Mouse (Mus musculus) forebrain, embryonic 12.5 days (tissue): ENCODE data around the gene Gad1. TPM values are rescaled to one million over a fixed set of nuclear protein-coding genes. Genes with fewer than 3 reads are reported as not detected.
"Not testable (repeated sequence)": the region's sequence is repeated elsewhere in the genome, so short reads cannot be mapped to it uniquely, and the experiment has no call there.

Experiments used
- ATAC-seq: fragments of 200-750 bp; cut with Nextera tagmentation; 2 replicates; pipeline ENCODE4 v1.8.0; 2017; ENCODE audit warnings: moderate TSS enrichment; ENCODE audit not compliant: low FRiP score
- H3K27ac ChIP-seq: fragments of 300-500 bp; sonication (generic); 2 replicates; pipeline ENCODE4 v1.5.1; 2016; ENCODE audit warnings: mild to moderate bottlenecking
- H3K27me3 ChIP-seq: fragments of 300-500 bp; sonication (generic); 2 replicates; pipeline ENCODE4 v1.6.1; 2016; ENCODE audit warnings: mild to moderate bottlenecking
- H3K36me3 ChIP-seq: fragments of 300-500 bp; sonication (generic); replicated peaks from 2 replicates; pipeline ENCODE4 v1.6.1; 2016; ENCODE audit warnings: mild to moderate bottlenecking
- H3K4me1 ChIP-seq: fragments of 300-500 bp; sonication (generic); 2 replicates; pipeline ENCODE4 v1.6.1; 2016
- H3K4me2 ChIP-seq: fragments of 300-500 bp; sonication (generic); 2 replicates; pipeline ENCODE4 v1.6.1; 2016; ENCODE audit warnings: mild to moderate bottlenecking, moderate library complexity
- H3K4me3 ChIP-seq: fragments of 300-500 bp; sonication (generic); replicated peaks from 2 replicates; pipeline ENCODE4 v1.5.1; 2016; ENCODE audit warnings: mild to moderate bottlenecking
- H3K9ac ChIP-seq: fragments of 300-500 bp; sonication (generic); 2 replicates; pipeline ENCODE4 v1.6.1; 2016; ENCODE audit warnings: mild to moderate bottlenecking
- H3K9me3 ChIP-seq: fragments of 300-500 bp; sonication (generic); 2 replicates; pipeline ENCODE4 v1.6.1; 2016
- WGBS: fragments of 180-500 bp; shearing (Covaris S2); methylation state at CpG from one replicate; pipeline ENCODE4 v1.1.7; 2016; 5-methylcytosine and 5-hydroxymethylcytosine counted together
- polyA plus RNA-seq: library from polyadenylated mRNA; unstranded; fragments of >200 nt; fragmentation: Nextera tagmentation; extraction: Ambion mirVana; gene quantifications from 2 replicates; pipeline ENCODE4 v1.2.1, GENCODE M21; 2016

The Gad1 gene
- 24.2 and 28.6 TPM in 2 replicates for polyA plus RNA-seq

GRCm38 (mm10) chr2:70552772-70553171, at the start of gene Gad1:
TSS of gene Gad1 (plus strand) at chr2:70553072.
- 75% methylated on average over 4 of the region's 4 CpGs for WGBS
- H3K36me3 ChIP-seq = no peaks in the 10 kb centered on the region
- ATAC-seq = no peak
- H3K27me3 ChIP-seq = 0 out of 2 replicates have a peak, but pooled peaks cover 16% of the 10 kb centered on the region
- no peak within 1 kb of the TSS for H3K27ac ChIP-seq
- H3K9ac ChIP-seq = no peak within 1 kb of the TSS
- H3K4me1 ChIP-seq = peaks cover 2% of the 10 kb centered on the region
- H3K4me2 ChIP-seq = no peak within 1 kb of the TSS
- H3K4me3 ChIP-seq = no peak within 1 kb of the TSS
- H3K9me3 ChIP-seq = no peaks in the 10 kb centered on the region

- no peak overlapping the region for H3K9ac ChIP-seq
- peaks cover 7% of the 10 kb centered on the region for H3K27me3 ChIP-seq
- no peak overlapping the region for H3K4me3 ChIP-seq
- H3K36me3 ChIP-seq = no peaks in the 10 kb centered on the region
- H3K27ac ChIP-seq = no peak overlapping the region
- no peaks in the 10 kb centered on the region for H3K9me3 ChIP-seq
- H3K4me2 ChIP-seq = no peak overlapping the region
- WGBS = 83% methylated on average over 10 of the region's 10 CpGs
- no peak for ATAC-seq
- H3K4me1 ChIP-seq = peaks cover 15% of the 10 kb centered on the region
These were observed 49.4 kb upstream of the Gad1 start for GRCm38 (mm10) chr2:70503436-70503835.

GRCm38 (mm10) chr2:70505229-70505628, 47.6 kb upstream of the Gad1 start:
- H3K9me3 ChIP-seq = no peaks in the 10 kb centered on the region
- peaks cover 21% of the 10 kb centered on the region for H3K4me1 ChIP-seq
- whole genome bisulfite sequencing = 49% methylated on average over 1 of the region's 1 CpGs
- H3K4me2 ChIP-seq = no peak overlapping the region
- no peak for ATAC-seq
- H3K9ac ChIP-seq = no peak overlapping the region
- no peaks in the 10 kb centered on the region for H3K36me3 ChIP-seq
- H3K4me3 ChIP-seq = no peak overlapping the region
- H3K27me3 ChIP-seq = peaks cover 6% of the 10 kb centered on the region; the same call in 1 of the 2 replicates
- no peak overlapping the region for H3K27ac ChIP-seq

- no peak overlapping the region for H3K9ac ChIP-seq
- no peaks in the 10 kb centered on the region for H3K9me3 ChIP-seq
- no peak for ATAC-seq
- H3K27me3 ChIP-seq = peaks cover 8% of the 10 kb centered on the region; the same call in 1 of the 2 replicates
- no peak overlapping the region for H3K4me2 ChIP-seq
- H3K4me1 ChIP-seq = peaks cover 21% of the 10 kb centered on the region
- H3K36me3 ChIP-seq = no peaks in the 10 kb centered on the region
- no peak overlapping the region for H3K4me3 ChIP-seq
- H3K27ac ChIP-seq = no peak overlapping the region
- 53% methylated on average over 4 of the region's 4 CpGs for WGBS
These were observed 47.0 kb upstream of the Gad1 start for GRCm38 (mm10) chr2:70505896-70506295.

GRCm38 (mm10) chr2:70506372-70506771, 46.5 kb upstream of the Gad1 start:
- WGBS = 75% methylated on average over 2 of the region's 2 CpGs
- peaks cover 21% of the 10 kb centered on the region for H3K4me1 ChIP-seq
- no peak overlapping the region for H3K4me2 ChIP-seq
- H3K9ac ChIP-seq = no peak overlapping the region
- no peaks in the 10 kb centered on the region for H3K36me3 ChIP-seq
- H3K4me3 ChIP-seq = no peak overlapping the region
- no peak overlapping the region for H3K27ac ChIP-seq
- 0 out of 2 replicates have a peak, but pooled peaks cover 8% of the 10 kb centered on the region for H3K27me3 ChIP-seq
- no peak for ATAC-seq
- H3K9me3 ChIP-seq = no peaks in the 10 kb centered on the region

GRCm38 (mm10) chr2:70508496-70508895, 44.4 kb upstream of the Gad1 start, which contains the start of gene Erich2:
TSS of gene Erich2 (plus strand) at chr2:70508819.
- Histone ChIP-seq H3K36me3 (no peaks in the 10 kb centered on the region), H3K4me2 (peak within 1 kb of the TSS; percentile 81), H3K9me3 (no peaks in the 10 kb centered on the region), H3K9ac (peak within 1 kb of the TSS; percentile 53), H3K27me3 (0 out of 2 replicates have a peak, but pooled peaks cover 8% of the 10 kb centered on the region), H3K4me1 (peaks cover 21% of the 10 kb centered on the region), H3K27ac (0 out of 2 replicates have a peak within 1 kb of the TSS, but pooled peaks have one; percentile 15), H3K4me3 (peak within 1 kb of the TSS; percentile 50)
- peak; percentile 44 for ATAC-seq
- 10% methylated on average over 10 of the region's 10 CpGs for WGBS

- Histone ChIP-seq H3K9me3 (no peaks in the 10 kb centered on the region), H3K27me3 (0 out of 2 replicates have a peak, but pooled peaks cover 8% of the 10 kb centered on the region), H3K4me3 (peak overlapping the region; percentile 50), H3K4me1 (peaks cover 21% of the 10 kb centered on the region), H3K9ac (peak overlapping the region; percentile 53), H3K36me3 (no peaks in the 10 kb centered on the region), H3K4me2 (peak overlapping the region; percentile 81), H3K27ac (0 out of 2 replicates have a peak overlapping the region, but pooled peaks have one; percentile 15)
- ATAC-seq = peak; percentile 96
- WGBS = under 1% methylated on average over 50 of the region's 56 CpGs
These were observed 43.7 kb upstream of the Gad1 start for GRCm38 (mm10) chr2:70509021-70509632.

- H3K9ac ChIP-seq, H3K27ac ChIP-seq, H3K27me3 ChIP-seq, H3K36me3 ChIP-seq, H3K4me1 ChIP-seq, ATAC-seq, H3K4me3 ChIP-seq, H3K9me3 ChIP-seq, H3K4me2 ChIP-seq: not testable (repeated sequence)
- WGBS = 43% methylated on average over 7 of the region's 7 CpGs
These were observed 14.6 kb upstream of the Gad1 start for GRCm38 (mm10) chr2:70538283-70538682.

- WGBS = 68% methylated on average over 6 of the region's 6 CpGs
- Histone ChIP-seq H3K36me3 (no peaks in the 10 kb centered on the region), H3K4me3 (no peak overlapping the region), H3K4me2 (no peak overlapping the region), H3K27ac (no peak overlapping the region), H3K27me3 (0 out of 2 replicates have a peak, but pooled peaks cover 1% of the 10 kb centered on the region), H3K9ac (no peak overlapping the region), H3K4me1 (no peaks in the 10 kb centered on the region), H3K9me3 (no peaks in the 10 kb centered on the region)
- ATAC-seq = no peak
These were observed 2.2 kb upstream of the Gad1 start for GRCm38 (mm10) chr2:70550671-70551070.

- Histone ChIP-seq H3K4me3 (no peak overlapping the region), H3K36me3 (no peaks in the 10 kb centered on the region), H3K4me1 (no peaks in the 10 kb centered on the region), H3K27me3 (0 out of 2 replicates have a peak, but pooled peaks cover 8% of the 10 kb centered on the region), H3K4me2 (no peak overlapping the region), H3K9me3 (no peaks in the 10 kb centered on the region), H3K9ac (no peak overlapping the region), H3K27ac (no peak overlapping the region)
- ATAC-seq = no peak
- WGBS = 92% methylated on average over 2 of the region's 2 CpGs
These were observed 1.4 kb upstream of the Gad1 start for GRCm38 (mm10) chr2:70551446-70551845.

GRCm38 (mm10) chr2:70552067-70552598, 739 bp upstream of the Gad1 start:
- H3K9me3 ChIP-seq = no peaks in the 10 kb centered on the region
- H3K27ac ChIP-seq = no peak overlapping the region
- 84% methylated on average over 15 of the region's 15 CpGs for WGBS

GRCm38 (mm10) chr2:70553826-70554225, 954 bp downstream of the Gad1 start:
- ATAC-seq = no peak
- no peak overlapping the region for H3K9ac ChIP-seq
- WGBS = 76% methylated on average over 3 of the region's 3 CpGs

More at GRCm38 (mm10) chr2:70552067-70552598, 739 bp upstream of the Gad1 start:
- ATAC-seq = no peak
- no peaks in the 10 kb centered on the region for H3K4me1 ChIP-seq
- H3K27me3 ChIP-seq = 0 out of 2 replicates have a peak, but pooled peaks cover 15% of the 10 kb centered on the region
- no peak overlapping the region for H3K4me2 ChIP-seq
- H3K36me3 ChIP-seq = no peaks in the 10 kb centered on the region
- no peak overlapping the region for H3K4me3 ChIP-seq
- H3K9ac ChIP-seq = no peak overlapping the region

More at GRCm38 (mm10) chr2:70553826-70554225, 954 bp downstream of the Gad1 start:
- H3K4me2 ChIP-seq = no peak overlapping the region
- no peak overlapping the region for H3K4me3 ChIP-seq
- H3K27me3 ChIP-seq = peaks cover 21% of the 10 kb centered on the region
- peaks cover 5% of the 10 kb centered on the region for H3K4me1 ChIP-seq
- no peak overlapping the region for H3K27ac ChIP-seq
- H3K9me3 ChIP-seq = no peaks in the 10 kb centered on the region
- H3K36me3 ChIP-seq = no peaks in the 10 kb centered on the region
